Mouse (Mus musculus) frontal cortex, postnatal 25 days (tissue): ENCODE measurements at regions not wholly inside any gene's neighbourhood (a gene's known extent, or its start where the extent isn't known, plus 50 kb on each side); places are given as distances from the start of the nearest gene placed in this dataset.

Source experiments
- DNase-seq, 2 experiments: peaks; one replicate each; pipeline ENCODE4 v3.0.0; 2022; ENCODE audit warnings: low spot score in 2 of 2

- DNase-seq: no peak
These were observed 59.1 kb upstream of the Kirrel3 start for GRCm38 (mm10) chr9:34426589-34426988.

- no peak for DNase-seq
These were observed 58.0 kb upstream of the Kirrel3 start for GRCm38 (mm10) chr9:34427711-34428110.
